Mouse (Mus musculus): ENCODE measurements around the gene 2610008E11Rik. TPM values are rescaled to one million over a fixed set of nuclear protein-coding genes. Genes with fewer than 3 reads are reported as not detected.
"Not testable (repeated sequence)": the region's sequence is repeated elsewhere in the genome, so short reads cannot be mapped to it uniquely, and the experiment has no call there.

The 2610008E11Rik gene
- 47.0 and 51.2 TPM in 2 replicates for polyA plus RNA-seq (2015; fragmentation: Nextera tagmentation; extraction: Ambion mirVana)

DNA sequence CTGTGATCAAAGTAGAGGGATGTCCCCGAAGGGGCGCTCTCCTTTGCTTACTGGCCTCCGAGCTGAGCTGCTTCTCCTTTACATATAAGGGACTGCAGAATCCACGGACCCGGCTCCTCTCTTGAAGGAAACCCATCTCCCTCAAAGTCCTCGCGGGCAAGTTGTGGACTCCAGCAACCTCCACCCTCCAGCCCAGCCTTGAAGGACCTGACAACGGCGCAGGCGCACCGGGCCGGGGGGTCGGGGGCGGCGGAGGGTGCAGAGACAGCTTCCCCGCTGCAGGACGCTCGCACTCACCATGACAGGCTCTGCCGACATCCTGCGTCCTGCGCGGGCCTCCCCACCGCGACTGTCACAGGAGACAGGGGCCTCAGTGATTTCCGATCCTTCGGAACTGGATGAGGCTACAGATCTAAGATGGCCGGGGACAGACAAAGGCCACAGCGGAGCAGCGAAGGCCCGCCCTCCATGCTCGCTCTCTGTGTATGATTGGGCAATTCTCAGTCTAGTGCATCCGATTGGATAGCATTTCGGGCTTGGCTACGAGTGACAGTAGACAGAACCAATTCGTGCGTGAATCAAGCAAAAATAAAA is at the start of gene 2610008E11Rik:
TSS of gene 2610008E11Rik (minus strand) at position 440 of the 594 bp plus-strand sequence.
- no peaks in the 10 kb centered on the region for H3K27me3 ChIP-seq
- ATAC-seq (ENCODE audit: low read depth), result peak; percentile 100
- H3K4me1 ChIP-seq (replicated peaks), result peaks cover 36% of the 10 kb centered on the region
- H3K4me3 ChIP-seq, result peak within 1 kb of the TSS; percentile 80
- peak within 1 kb of the TSS; percentile 98 for H3K9ac ChIP-seq
- WGBS, result under 1% methylated on average over 36 of the region's 36 CpGs
- peaks cover 19% of the 10 kb centered on the region for H3K36me3 ChIP-seq
- peak within 1 kb of the TSS; percentile 100 for H3K27ac ChIP-seq (replicated peaks)
- H3K9me3 ChIP-seq, result no peaks in the 10 kb centered on the region
- H3K4me2 ChIP-seq, result peak within 1 kb of the TSS; percentile 94

DNA sequence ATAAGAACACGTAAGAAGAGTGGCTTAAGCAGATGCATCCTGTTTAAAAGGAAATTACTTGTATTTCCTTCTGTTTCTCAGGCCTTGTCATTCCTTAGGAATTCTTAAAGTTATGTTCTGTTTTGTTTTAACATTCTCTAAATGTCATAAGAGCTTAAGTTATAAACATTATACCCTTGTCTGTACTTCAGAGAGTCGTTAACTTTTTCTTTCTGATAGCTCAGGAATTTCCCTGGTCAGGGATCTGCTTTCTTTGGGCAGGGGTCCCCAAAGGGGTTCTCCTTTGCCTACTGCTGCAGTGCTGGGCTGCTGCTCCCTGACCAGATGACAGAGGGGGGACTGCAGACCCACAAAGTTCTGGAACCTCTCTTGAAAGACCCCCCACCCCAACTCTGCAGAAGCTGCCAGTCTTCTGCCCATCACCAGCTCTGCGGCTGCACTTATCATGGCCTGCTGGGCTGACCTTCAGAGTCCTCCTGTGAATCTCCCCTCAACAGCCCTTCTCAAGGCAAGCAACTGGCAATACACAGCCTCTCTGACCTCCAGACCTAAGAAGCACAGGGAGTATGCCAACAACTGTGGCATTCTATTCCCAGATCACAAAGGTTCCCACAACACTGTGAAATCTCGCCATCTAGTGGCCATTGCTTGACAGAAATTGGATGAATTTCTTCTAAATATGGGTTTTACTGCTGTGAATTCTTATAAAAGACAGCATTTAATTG is 18.9 kb upstream of the 2610008E11Rik start:
- WGBS, result 58% methylated on average over 4 of the region's 4 CpGs
- Histone ChIP-seq H3K4me1 (replicated peaks) (0 out of 2 replicates have a peak, but pooled peaks cover 3% of the 10 kb centered on the region), H3K27me3 (no peaks in the 10 kb centered on the region), H3K36me3 (no peaks in the 10 kb centered on the region), H3K9me3 (no peaks in the 10 kb centered on the region), H3K4me2 (no peak overlapping the region), H3K9ac (no peak overlapping the region), H3K27ac (replicated peaks) (no peak overlapping the region), H3K4me3 (no peak overlapping the region)
- no peak for ATAC-seq (ENCODE audit: low read depth)

DNA sequence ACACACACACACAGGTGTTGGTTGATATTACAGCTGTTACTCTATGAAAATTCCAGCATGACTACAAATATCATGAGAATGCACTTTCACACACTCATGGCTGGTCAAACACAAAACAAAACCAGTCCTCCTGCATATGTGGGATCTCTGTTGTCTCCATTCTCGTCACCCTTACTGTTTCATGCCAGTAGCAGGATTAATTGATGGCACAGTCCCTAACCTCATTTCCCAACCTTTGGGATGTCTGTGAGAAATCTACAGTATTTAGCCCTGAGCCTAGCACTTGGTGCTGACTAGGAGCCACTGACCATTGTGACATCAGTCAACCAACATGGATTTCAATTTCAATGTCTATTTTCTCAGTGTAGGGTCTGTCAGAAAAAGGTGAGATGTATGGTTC is 17.7 kb upstream of the 2610008E11Rik start:
- ATAC-seq (ENCODE audit: low read depth), result no peak
- 76% methylated on average over 1 of the region's 1 CpGs for WGBS
- no peaks in the 10 kb centered on the region for H3K36me3 ChIP-seq
- H3K9ac ChIP-seq, result no peak overlapping the region
- no peaks in the 10 kb centered on the region for H3K27me3 ChIP-seq
- H3K4me1 ChIP-seq (replicated peaks), result 0 out of 2 replicates have a peak, but pooled peaks cover 3% of the 10 kb centered on the region
- H3K27ac ChIP-seq (replicated peaks), result no peak overlapping the region
- no peak overlapping the region for H3K4me3 ChIP-seq
- no peak overlapping the region for H3K4me2 ChIP-seq
- no peaks in the 10 kb centered on the region for H3K9me3 ChIP-seq

DNA sequence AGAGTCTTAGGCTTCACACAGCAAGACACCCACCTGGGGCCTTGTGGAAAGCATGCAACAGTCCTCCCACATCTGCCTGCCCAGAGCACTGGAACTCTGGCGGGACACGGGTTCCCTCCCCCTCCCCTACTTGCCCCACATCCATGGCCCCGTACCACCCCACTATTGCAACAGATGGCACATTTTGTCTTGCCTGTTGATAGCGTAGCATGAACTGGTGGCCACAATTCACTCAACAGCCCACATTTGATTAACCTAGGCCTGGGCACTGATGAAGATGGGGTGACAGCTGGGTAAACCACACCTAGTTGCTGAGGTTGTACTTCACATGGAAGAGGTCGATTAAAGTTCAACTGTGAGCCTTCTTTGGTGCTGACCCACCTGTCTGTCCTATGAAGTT is 13.1 kb upstream of the 2610008E11Rik start:
- 86% methylated on average over 5 of the region's 5 CpGs for WGBS
- Histone ChIP-seq H3K9me3 (no peaks in the 10 kb centered on the region), H3K4me2 (no peak overlapping the region), H3K27me3 (no peaks in the 10 kb centered on the region), H3K9ac (no peak overlapping the region), H3K36me3 (no peaks in the 10 kb centered on the region), H3K4me1 (replicated peaks) (no peaks in the 10 kb centered on the region), H3K27ac (replicated peaks) (no peak overlapping the region), H3K4me3 (no peak overlapping the region)
- ATAC-seq (ENCODE audit: low read depth), result no peak

DNA sequence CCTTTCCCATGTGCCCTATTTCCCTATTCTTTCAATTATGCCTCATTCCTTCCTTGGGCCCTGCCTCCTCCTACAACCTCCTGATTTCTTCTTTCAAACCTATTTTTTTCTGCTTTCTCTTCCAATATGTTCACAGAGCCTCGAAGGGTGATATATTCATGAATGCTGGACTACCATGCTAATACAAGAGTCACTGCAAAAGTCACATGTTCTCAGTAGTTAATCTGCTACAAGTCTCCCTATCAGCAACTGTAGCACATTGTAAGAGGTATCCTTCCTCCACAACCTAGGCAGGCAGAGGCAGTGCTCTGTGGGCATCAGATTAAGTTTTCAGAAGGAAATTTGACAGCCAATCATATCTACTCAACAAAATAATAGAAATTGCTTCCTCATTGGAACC is 11.8 kb upstream of the 2610008E11Rik start:
- WGBS, result 74% methylated on average over 1 of the region's 1 CpGs

DNA sequence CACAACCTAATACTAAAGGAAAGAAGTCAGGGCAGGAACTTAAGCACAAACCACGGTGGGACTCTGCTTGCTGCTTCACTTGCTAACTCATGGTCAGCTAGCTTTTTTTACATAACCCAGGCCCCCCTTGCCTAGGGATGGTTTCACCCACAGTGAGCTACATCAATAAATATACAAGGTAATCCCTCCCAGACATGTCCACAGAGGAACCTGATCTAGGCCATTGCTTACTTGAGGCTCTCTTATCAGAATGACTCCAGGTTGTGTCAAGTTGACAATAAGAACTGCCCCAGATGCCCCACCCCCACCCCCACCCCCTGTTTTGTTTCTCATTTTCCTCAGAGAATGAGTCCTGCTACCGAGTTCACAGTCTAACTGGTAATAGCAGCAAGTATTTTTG is 10.1 kb upstream of the 2610008E11Rik start:
- Histone ChIP-seq H3K27ac (replicated peaks) (no peak overlapping the region), H3K9me3 (no peaks in the 10 kb centered on the region), H3K27me3 (no peaks in the 10 kb centered on the region), H3K4me2 (no peak overlapping the region), H3K4me3 (no peak overlapping the region), H3K36me3 (no peaks in the 10 kb centered on the region), H3K4me1 (replicated peaks) (no peaks in the 10 kb centered on the region), H3K9ac (no peak overlapping the region)
- no peak for ATAC-seq (ENCODE audit: low read depth)
- WGBS, result 77% methylated on average over 2 of the region's 2 CpGs

More for the DNA sequence above, 11.8 kb upstream of the 2610008E11Rik start:
- Histone ChIP-seq H3K9me3 (no peaks in the 10 kb centered on the region), H3K9ac (no peak overlapping the region), H3K4me2 (no peak overlapping the region), H3K4me1 (replicated peaks) (no peaks in the 10 kb centered on the region), H3K27me3 (no peaks in the 10 kb centered on the region), H3K4me3 (no peak overlapping the region), H3K27ac (replicated peaks) (no peak overlapping the region), H3K36me3 (no peaks in the 10 kb centered on the region)
- ATAC-seq (ENCODE audit: low read depth), result no peak

DNA sequence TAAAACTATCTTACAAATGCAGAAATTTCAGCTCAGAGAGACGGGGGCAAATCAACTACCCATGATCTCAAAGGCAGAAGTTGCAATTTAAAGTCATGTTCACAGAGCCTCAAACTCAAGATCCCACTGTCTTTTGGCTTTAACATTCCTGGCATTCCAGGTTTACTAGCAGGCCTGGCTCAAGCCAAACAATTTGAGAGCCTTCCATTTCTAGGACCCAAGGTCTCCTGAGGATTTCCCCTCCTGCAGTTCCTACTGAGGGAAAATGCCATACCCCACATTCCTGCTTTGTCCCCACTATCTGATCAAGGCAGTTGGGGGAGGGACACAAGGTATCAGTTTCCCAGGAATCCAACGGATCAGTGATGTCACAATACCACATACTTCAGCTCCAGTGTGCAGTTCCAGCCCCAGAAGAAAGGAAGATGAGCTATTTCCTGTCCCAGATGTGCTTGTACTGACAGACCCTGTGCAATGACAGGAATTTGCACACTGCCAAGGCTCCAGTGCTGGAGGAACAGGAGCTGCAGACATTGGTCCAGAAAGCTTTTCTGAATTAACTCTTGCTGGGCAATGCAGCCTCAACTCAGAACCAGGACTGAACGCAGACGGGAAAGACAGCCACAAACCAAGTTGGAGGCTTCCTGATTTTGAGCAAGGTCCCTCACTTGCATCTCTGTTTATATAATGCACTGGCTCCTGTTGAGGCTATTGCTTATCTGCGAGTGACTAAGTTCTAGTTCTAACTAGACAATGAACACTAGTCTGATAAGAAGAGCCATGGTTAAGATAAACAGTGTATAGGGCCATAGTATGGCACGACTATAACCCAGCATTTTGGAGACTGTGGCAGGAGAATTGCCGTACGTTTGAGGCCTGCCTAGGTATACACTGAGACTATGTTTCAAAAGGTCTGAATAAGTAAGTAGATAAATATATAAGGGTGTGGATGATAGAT is 9.2 kb upstream of the 2610008E11Rik start:
- no peaks in the 10 kb centered on the region for H3K36me3 ChIP-seq
- 77% methylated on average over 8 of the region's 8 CpGs for WGBS
- H3K4me3 ChIP-seq, result no peak overlapping the region
- H3K4me1 ChIP-seq (replicated peaks), result no peaks in the 10 kb centered on the region
- H3K27ac ChIP-seq (replicated peaks), result no peak overlapping the region
- H3K4me2 ChIP-seq, result no peak overlapping the region
- H3K9ac ChIP-seq, result no peak overlapping the region
- no peaks in the 10 kb centered on the region for H3K27me3 ChIP-seq
- no peaks in the 10 kb centered on the region for H3K9me3 ChIP-seq
- no peak for ATAC-seq (ENCODE audit: low read depth)

DNA sequence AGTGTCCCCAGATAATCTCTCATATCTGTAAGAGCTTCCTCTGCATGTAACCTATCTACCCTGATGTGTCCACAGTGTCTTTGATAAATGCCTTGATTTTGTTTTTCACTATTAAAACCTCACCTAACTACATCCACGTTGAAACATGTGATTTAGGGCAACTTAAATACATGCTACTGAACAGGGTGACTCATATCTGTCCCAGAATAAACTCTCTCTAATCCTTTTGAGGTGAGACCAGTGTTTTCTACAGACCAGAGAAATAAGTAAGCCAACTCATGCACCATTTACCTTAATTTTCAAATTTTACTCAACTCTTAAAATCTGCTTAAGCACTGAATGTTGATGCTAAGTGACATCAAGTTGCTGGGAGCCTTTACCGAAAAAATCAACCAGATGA is 694 bp downstream of the 2610008E11Rik start:
- Histone ChIP-seq H3K9ac (peak overlapping the region; percentile 98), H3K27ac (replicated peaks) (peak overlapping the region; percentile 100), H3K36me3 (peaks cover 24% of the 10 kb centered on the region), H3K9me3 (no peaks in the 10 kb centered on the region), H3K27me3 (no peaks in the 10 kb centered on the region), H3K4me2 (peak overlapping the region; percentile 94), H3K4me1 (replicated peaks) (peaks cover 36% of the 10 kb centered on the region), H3K4me3 (peak overlapping the region; percentile 80)
- no peak for ATAC-seq (ENCODE audit: low read depth)
- 17% methylated on average over 2 of the region's 2 CpGs for WGBS

DNA sequence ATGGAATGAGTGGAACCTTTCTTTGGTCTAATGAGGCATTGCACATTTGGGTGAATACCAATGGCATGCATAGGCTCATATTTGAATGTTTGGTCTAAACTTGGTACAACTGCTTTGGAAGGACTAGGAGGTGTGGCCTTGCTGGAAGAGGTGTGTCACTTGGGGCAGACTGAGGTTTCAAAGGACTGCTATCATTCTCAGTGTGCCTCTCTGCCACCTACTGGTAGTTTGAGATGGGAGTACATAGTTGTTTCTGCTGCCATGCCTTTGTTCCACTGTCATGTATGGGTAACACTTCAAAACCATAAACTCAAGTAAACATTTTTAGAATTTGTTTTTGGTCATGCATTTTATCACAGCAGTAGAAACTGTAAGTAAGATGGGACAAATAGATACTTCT is 5.7 kb downstream of the 2610008E11Rik start:
- Histone ChIP-seq H3K36me3 (peaks cover 73% of the 10 kb centered on the region), H3K27me3 (no peaks in the 10 kb centered on the region), H3K9ac (no peak overlapping the region), H3K4me2 (no peak overlapping the region), H3K4me1 (replicated peaks) (peaks cover 36% of the 10 kb centered on the region), H3K4me3 (no peak overlapping the region), H3K9me3 (peaks cover 7% of the 10 kb centered on the region; the same call in 1 of the 2 replicates), H3K27ac (replicated peaks) (no peak overlapping the region)
- ATAC-seq (ENCODE audit: low read depth), result no peak

DNA sequence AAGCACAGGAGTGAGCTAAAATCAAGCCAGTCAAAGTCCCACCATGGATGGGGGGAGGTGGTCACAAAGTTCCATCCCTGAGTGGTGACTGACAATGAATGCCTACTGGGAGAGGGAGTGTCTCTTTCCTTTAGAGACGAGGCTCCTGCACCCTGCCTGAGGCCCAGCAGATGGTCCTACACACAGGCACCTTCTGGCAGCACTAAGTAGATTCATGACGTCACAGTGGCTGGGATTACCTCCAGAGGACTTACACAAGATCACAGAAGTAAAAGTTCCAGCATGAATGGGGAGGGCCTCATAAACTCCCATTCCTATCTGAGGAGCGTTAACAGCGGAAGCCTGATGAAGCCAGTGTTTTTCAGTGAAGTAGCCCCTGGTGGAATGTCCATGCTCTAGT is 8.4 kb downstream of the 2610008E11Rik start:
- Histone ChIP-seq H3K36me3 (peaks cover 74% of the 10 kb centered on the region), H3K9me3 (peaks cover 7% of the 10 kb centered on the region; the same call in 1 of the 2 replicates), H3K27me3 (no peaks in the 10 kb centered on the region), H3K27ac (replicated peaks) (no peak overlapping the region), H3K4me3 (no peak overlapping the region), H3K4me1 (replicated peaks) (peaks cover 9% of the 10 kb centered on the region), H3K9ac (no peak overlapping the region), H3K4me2 (no peak overlapping the region)
- 74% methylated on average over 4 of the region's 4 CpGs for WGBS
- no peak for ATAC-seq (ENCODE audit: low read depth)

DNA sequence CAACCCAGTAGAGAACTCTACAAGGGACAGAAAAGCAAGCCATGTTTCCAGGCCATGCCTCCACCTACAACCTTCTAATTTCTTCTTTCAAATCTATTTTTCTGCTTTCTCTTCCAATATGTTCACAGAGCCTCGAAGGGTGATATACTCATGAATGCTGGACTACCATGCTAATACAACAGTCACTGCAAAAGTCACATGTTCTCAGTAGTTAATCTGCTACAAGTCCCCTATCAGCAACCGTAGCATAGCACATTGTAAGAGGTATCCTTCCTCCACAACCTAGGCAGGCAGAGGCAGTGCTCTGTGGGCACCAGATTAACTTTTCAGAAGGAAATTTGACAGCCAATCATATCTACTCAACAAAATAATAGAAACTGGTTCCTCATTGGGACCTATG is 10.8 kb downstream of the 2610008E11Rik start:
- no peak overlapping the region for H3K4me3 ChIP-seq

DNA sequence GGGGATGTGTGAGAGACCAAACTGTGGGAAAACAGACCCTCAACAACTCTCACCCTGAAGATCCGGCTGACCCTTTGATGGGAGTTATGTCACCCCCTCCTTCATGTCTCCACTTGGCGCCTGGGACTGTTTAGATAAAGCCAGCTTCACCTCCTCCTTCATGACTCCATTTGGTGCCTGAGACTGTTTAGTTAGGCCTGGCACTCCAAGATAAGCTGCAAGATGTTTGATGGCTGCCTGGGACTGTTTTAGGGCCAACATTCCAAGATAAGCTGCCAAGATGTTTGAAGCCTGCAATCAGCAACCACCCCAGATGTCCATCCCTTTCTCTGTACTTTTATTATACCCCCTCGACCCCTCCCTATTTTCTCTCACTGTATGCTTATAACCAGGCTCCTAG is 40.0 kb downstream of the 2610008E11Rik start:
- H3K27me3 ChIP-seq; H3K4me3 ChIP-seq; H3K4me2 ChIP-seq; H3K27ac ChIP-seq (replicated peaks); H3K9ac ChIP-seq; H3K4me1 ChIP-seq (replicated peaks); ATAC-seq (ENCODE audit: low read depth): not testable (repeated sequence)
- WGBS, result 86% methylated on average over 3 of the region's 3 CpGs
- Histone ChIP-seq H3K9me3 (peaks cover 41% of the 10 kb centered on the region), H3K36me3 (peaks cover 70% of the 10 kb centered on the region)

More for the DNA sequence above, 10.8 kb downstream of the 2610008E11Rik start:
- Histone ChIP-seq H3K27ac (replicated peaks) (no peak overlapping the region), H3K4me1 (replicated peaks) (no peaks in the 10 kb centered on the region), H3K36me3 (peaks cover 52% of the 10 kb centered on the region), H3K9me3 (peaks cover 7% of the 10 kb centered on the region; the same call in 1 of the 2 replicates), H3K4me2 (no peak overlapping the region), H3K9ac (no peak overlapping the region), H3K27me3 (no peaks in the 10 kb centered on the region)
- no peak for ATAC-seq (ENCODE audit: low read depth)
- WGBS, result 100% methylated on average over 2 of the region's 2 CpGs

All from neural tube, embryonic 13.5 days (tissue).